Mouse (Mus musculus) myocyte (in vitro differentiated cells): ENCODE measurements around the gene Myom1.

Experiments used
- E2F4 ChIP-seq: IDR thresholded peaks from one replicate; pipeline ENCODE4 v1.6.1; 2011; ENCODE audit warnings: mild to moderate bottlenecking, control low read depth, moderate library complexity; ENCODE audit not compliant: insufficient read depth
- TCF3 ChIP-seq: IDR thresholded peaks from one replicate; pipeline ENCODE4 v1.6.1; 2011; ENCODE audit warnings: low read depth, control low read depth; ENCODE audit not compliant: insufficient read length
- USF1 ChIP-seq: IDR thresholded peaks from one replicate; pipeline ENCODE4 v1.6.1; 2011; ENCODE audit warnings: low read depth, mild to moderate bottlenecking, control low read depth, moderate library complexity

GRCm38 (mm10) chr17:71074386-71074785 is 72.0 kb downstream of the Myom1 start:
- TF ChIP-seq TCF3 (no peak), E2F4 (no peak), USF1 (no peak)
